Mouse (Mus musculus): ENCODE measurements at regions not wholly inside any gene's neighbourhood (a gene's known extent, or its start where the extent isn't known, plus 50 kb on each side); places are given as distances from the start of the nearest gene placed in this dataset.

- TF ChIP-seq MAFK (IDR thresholded peaks at IDR 0.05; ENCODE audit: insufficient read depth, low read depth, low read length), result no peak
- no peak for TF ChIP-seq CHD2 (IDR thresholded peaks at IDR 0.05; ENCODE audit: low read depth, low read length)
- TF ChIP-seq ZNF384 (IDR thresholded peaks at IDR 0.05; ENCODE audit: low read depth, low read length), result no peak
These were observed 69.6 kb upstream of the Tdrd3 start for GRCm38 (mm10) chr14:87346812-87347211.
